Comparison of ENCODE assay signal across 8 mouse cellular contexts in the genomic region with DNA sequence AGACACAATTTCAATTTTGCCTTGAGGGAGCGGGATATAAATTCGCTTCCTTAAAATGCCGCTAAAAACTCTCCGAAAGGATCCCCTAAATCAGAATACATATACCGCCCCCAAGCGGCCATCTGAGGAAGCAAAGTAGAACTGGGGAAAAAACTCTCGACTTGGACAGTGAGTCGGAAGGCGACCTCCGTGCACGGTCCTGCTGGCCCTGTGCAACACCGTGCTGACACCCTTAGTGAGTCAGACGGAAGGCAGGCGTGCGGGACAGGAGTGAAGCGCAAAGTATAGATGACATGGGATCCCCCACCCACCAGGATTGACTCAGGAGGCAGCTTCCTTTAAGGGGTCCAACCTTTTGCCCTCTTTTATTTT. TPM values are rescaled to one million over a fixed set of nuclear protein-coding genes. Genes with fewer than 3 reads are reported as not detected.
DNase-seq lines count a peak whose midpoint lies in the region; ATAC-seq lines count a peak whose summit lies in the region.

No protein-coding gene starts in this region.

- ATAC-seq in forebrain, embryonic 11.5 days (replicated peaks; ENCODE audit: low FRiP score): peak; percentile 85
- peak; percentile 65 for ATAC-seq in heart, embryonic 16.5 days (replicated peaks; ENCODE audit: extremely low read depth, insufficient read depth, low FRiP score)
- peak; percentile 51 for ATAC-seq in liver, embryonic 15.5 days (ENCODE audit: insufficient read depth)
- peak; percentile 84 for ATAC-seq in neural tube, embryonic 11.5 days (ENCODE audit: insufficient read depth, low FRiP score, low TSS enrichment)
- peak; percentile 79 for ATAC-seq in stomach, embryonic 16.5 days (ENCODE audit: insufficient read depth, low FRiP score)

- peak overlapping the region; percentile 95 for H3K4me2 ChIP-seq in forebrain, embryonic 11.5 days (ENCODE audit: low read depth, low read length, severe bottlenecking)
- peak overlapping the region; percentile 82 for H3K4me2 ChIP-seq in heart, embryonic 16.5 days (ENCODE audit: low read depth, low read length)
- H3K4me2 ChIP-seq in liver, embryonic 15.5 days: peak overlapping the region; percentile 69
- H3K4me2 ChIP-seq in neural tube, embryonic 11.5 days (ENCODE audit: low read depth): peak overlapping the region; percentile 79
- peak overlapping the region; percentile 94 for H3K4me2 ChIP-seq in stomach, embryonic 16.5 days (ENCODE audit: low read depth, low read length)

- peak overlapping the region; percentile 48 for H3K4me3 ChIP-seq in forebrain, embryonic 11.5 days (ENCODE audit: low read depth, low read length)
- H3K4me3 ChIP-seq in heart, embryonic 16.5 days (ENCODE audit: low read length): peak overlapping the region; percentile 63
- H3K4me3 ChIP-seq in liver, embryonic 15.5 days (replicated peaks): peak overlapping the region; percentile 45
- H3K4me3 ChIP-seq in neural tube, embryonic 11.5 days (ENCODE audit: low read depth, low read length): peak overlapping the region; percentile 43
- peak overlapping the region; percentile 84 for H3K4me3 ChIP-seq in stomach, embryonic 16.5 days (replicated peaks; ENCODE audit: low read length)

- H3K9ac ChIP-seq in forebrain, embryonic 11.5 days (ENCODE audit: low read length): peak overlapping the region; percentile 66
- H3K9ac ChIP-seq in heart, embryonic 16.5 days (ENCODE audit: low read length): peak overlapping the region; percentile 62
- H3K9ac ChIP-seq in liver, embryonic 15.5 days: no peak overlapping the region
- H3K9ac ChIP-seq in neural tube, embryonic 11.5 days (ENCODE audit: low read length): no peak overlapping the region; the same call in 1 of the 2 replicates
- peak overlapping the region; percentile 85 for H3K9ac ChIP-seq in stomach, embryonic 16.5 days (ENCODE audit: low read length)

- DNase-seq in A20 (ENCODE audit: low read depth, low spot score): peak; percentile 52
- DNase-seq in c-Kit-positive CD71-positive TER-119-negative erythroid progenitor cells, embryonic 14.5 days (ENCODE audit: low read depth): peak; percentile 49
- peak; percentile 94 for DNase-seq in forebrain, embryonic 11.5 days (ENCODE audit: low spot score)
- peak; percentile 87 to 92 for DNase-seq in kidney, postnatal 36 days
- DNase-seq in neural tube, embryonic 11.5 days (ENCODE audit: low spot score): peak; percentile 89

- no peaks in the 10 kb centered on the region for H3K36me3 ChIP-seq in forebrain, embryonic 11.5 days (ENCODE audit: control insufficient read depth, insufficient read depth, low read length)
- no peaks in the 10 kb centered on the region for H3K36me3 ChIP-seq in heart, embryonic 16.5 days (ENCODE audit: control insufficient read depth, insufficient read depth)
- no peaks in the 10 kb centered on the region for H3K36me3 ChIP-seq in liver, embryonic 15.5 days (replicated peaks)
- no peaks in the 10 kb centered on the region for H3K36me3 ChIP-seq in neural tube, embryonic 11.5 days (ENCODE audit: control insufficient read depth, insufficient read depth, low read length)
- no peaks in the 10 kb centered on the region for H3K36me3 ChIP-seq in stomach, embryonic 16.5 days (ENCODE audit: control insufficient read depth, insufficient read depth, low read length)

- H3K27ac ChIP-seq in forebrain, embryonic 11.5 days (ENCODE audit: low read depth, low read length): 0 out of 2 replicates have a peak overlapping the region, but pooled peaks have one; percentile 27
- H3K27ac ChIP-seq in heart, embryonic 16.5 days (ENCODE audit: low read length): peak overlapping the region; percentile 46
- peak overlapping the region; percentile 38; the same call in 1 of the 2 replicates for H3K27ac ChIP-seq in liver, embryonic 15.5 days (replicated peaks)
- H3K27ac ChIP-seq in neural tube, embryonic 11.5 days (ENCODE audit: low read depth, low read length): no peak overlapping the region
- peak overlapping the region; percentile 95 for H3K27ac ChIP-seq in stomach, embryonic 16.5 days (ENCODE audit: low read length)

- no peaks in the 10 kb centered on the region; the same call in 1 of the 2 replicates for H3K27me3 ChIP-seq in forebrain, embryonic 11.5 days (ENCODE audit: control insufficient read depth, insufficient read depth, low read length)
- peaks cover 6% of the 10 kb centered on the region for H3K27me3 ChIP-seq in heart, embryonic 16.5 days (ENCODE audit: control insufficient read depth, insufficient read depth, low read length)
- H3K27me3 ChIP-seq in liver, embryonic 15.5 days: peaks cover 20% of the 10 kb centered on the region
- 0 out of 2 replicates have a peak, but pooled peaks cover 5% of the 10 kb centered on the region for H3K27me3 ChIP-seq in neural tube, embryonic 11.5 days (ENCODE audit: control insufficient read depth, insufficient read depth, low read length)
- H3K27me3 ChIP-seq in stomach, embryonic 16.5 days (ENCODE audit: control insufficient read depth, insufficient read depth, low read length): no peaks in the 10 kb centered on the region

- H3K4me1 ChIP-seq in forebrain, embryonic 11.5 days (replicated peaks; ENCODE audit: control insufficient read depth, insufficient read depth, low read length): peaks cover 8% of the 10 kb centered on the region; the same call in 1 of the 2 replicates
- peaks cover 12% of the 10 kb centered on the region for H3K4me1 ChIP-seq in heart, embryonic 16.5 days (ENCODE audit: control insufficient read depth, insufficient read depth, low read length)
- 0 out of 2 replicates have a peak, but pooled peaks cover 7% of the 10 kb centered on the region for H3K4me1 ChIP-seq in liver, embryonic 15.5 days (replicated peaks)
- H3K4me1 ChIP-seq in neural tube, embryonic 11.5 days (ENCODE audit: control insufficient read depth, insufficient read depth, low read length): 0 out of 2 replicates have a peak, but pooled peaks cover 4% of the 10 kb centered on the region
- peaks cover 26% of the 10 kb centered on the region for H3K4me1 ChIP-seq in stomach, embryonic 16.5 days (ENCODE audit: control insufficient read depth, insufficient read depth, low read length)

- no peaks in the 10 kb centered on the region for H3K9me3 ChIP-seq in forebrain, embryonic 11.5 days (ENCODE audit: control insufficient read depth, low read length)
- H3K9me3 ChIP-seq in heart, embryonic 16.5 days (replicated peaks; ENCODE audit: control insufficient read depth, low read length): no peaks in the 10 kb centered on the region
- H3K9me3 ChIP-seq in liver, embryonic 15.5 days (replicated peaks): no peaks in the 10 kb centered on the region
- no peaks in the 10 kb centered on the region for H3K9me3 ChIP-seq in neural tube, embryonic 11.5 days (ENCODE audit: control insufficient read depth, low read length)
- no peaks in the 10 kb centered on the region for H3K9me3 ChIP-seq in stomach, embryonic 16.5 days (replicated peaks; ENCODE audit: control insufficient read depth, low read length)

- WGBS in forebrain, embryonic 11.5 days: under 1% methylated on average over 16 of the region's 16 CpGs
- under 1% methylated on average over 16 of the region's 16 CpGs for WGBS in heart, embryonic 16.5 days
- WGBS in liver, embryonic 15.5 days (ENCODE audit: insufficient replicate concordance): under 1% methylated on average over 16 of the region's 16 CpGs
- under 1% methylated on average over 16 of the region's 16 CpGs for whole genome bisulfite sequencing in neural tube, embryonic 11.5 days
- WGBS in stomach, embryonic 16.5 days: under 1% methylated on average over 16 of the region's 16 CpGs

RNA-seq across cellular contexts. Expression of a gene that starts 0.6 kb away (rescaled TPM):
- polyA plus RNA-seq in forebrain, embryonic 11.5 days (2014; fragmentation: Nextera tagmentation; extraction: Ambion mirVana): 61.2 and 63.4 TPM in 2 replicates
- polyA plus RNA-seq in heart, embryonic 16.5 days (2015; fragmentation: Nextera tagmentation; extraction: Ambion mirVana): 20.0 and 33.8 TPM in 2 replicates
- polyA plus RNA-seq in liver, embryonic 15.5 days (2015; fragmentation: Nextera tagmentation; extraction: Ambion mirVana): 26.0 and 29.6 TPM in 2 replicates
- polyA plus RNA-seq in neural tube, embryonic 11.5 days (2014; fragmentation: Nextera tagmentation; extraction: Ambion mirVana): 34.9 and 36.9 TPM in 2 replicates
- polyA plus RNA-seq in stomach, embryonic 16.5 days (2015; fragmentation: Nextera tagmentation; extraction: Ambion mirVana): 79.3 and 88.6 TPM in 2 replicates

Comparison
In these comparisons a context has a peak if more than half of its experiments do, and no peak if none do; other contexts are left out.
1. H3K9ac ChIP-seq: peak in forebrain, embryonic 11.5 days (single experiment), heart, embryonic 16.5 days (single experiment) and stomach, embryonic 16.5 days (single experiment); none in liver, embryonic 15.5 days (single experiment) and neural tube, embryonic 11.5 days (single experiment).
2. Peak in every context shown above with its lines, with median percentiles within 50 percentile points of each other: DNase-seq, ATAC-seq, H3K4me2 ChIP-seq and H3K4me3 ChIP-seq.